Mouse (Mus musculus): ENCODE measurements around the gene Kmt5c. TPM values are rescaled to one million over a fixed set of nuclear protein-coding genes. Genes with fewer than 3 reads are reported as not detected.
"Not testable (repeated sequence)": the region's sequence is repeated elsewhere in the genome, so short reads cannot be mapped to it uniquely, and the experiment has no call there.

Kmt5c gene
- polyA plus RNA-seq, 1 experiment, result 67.8 TPM

DNA sequence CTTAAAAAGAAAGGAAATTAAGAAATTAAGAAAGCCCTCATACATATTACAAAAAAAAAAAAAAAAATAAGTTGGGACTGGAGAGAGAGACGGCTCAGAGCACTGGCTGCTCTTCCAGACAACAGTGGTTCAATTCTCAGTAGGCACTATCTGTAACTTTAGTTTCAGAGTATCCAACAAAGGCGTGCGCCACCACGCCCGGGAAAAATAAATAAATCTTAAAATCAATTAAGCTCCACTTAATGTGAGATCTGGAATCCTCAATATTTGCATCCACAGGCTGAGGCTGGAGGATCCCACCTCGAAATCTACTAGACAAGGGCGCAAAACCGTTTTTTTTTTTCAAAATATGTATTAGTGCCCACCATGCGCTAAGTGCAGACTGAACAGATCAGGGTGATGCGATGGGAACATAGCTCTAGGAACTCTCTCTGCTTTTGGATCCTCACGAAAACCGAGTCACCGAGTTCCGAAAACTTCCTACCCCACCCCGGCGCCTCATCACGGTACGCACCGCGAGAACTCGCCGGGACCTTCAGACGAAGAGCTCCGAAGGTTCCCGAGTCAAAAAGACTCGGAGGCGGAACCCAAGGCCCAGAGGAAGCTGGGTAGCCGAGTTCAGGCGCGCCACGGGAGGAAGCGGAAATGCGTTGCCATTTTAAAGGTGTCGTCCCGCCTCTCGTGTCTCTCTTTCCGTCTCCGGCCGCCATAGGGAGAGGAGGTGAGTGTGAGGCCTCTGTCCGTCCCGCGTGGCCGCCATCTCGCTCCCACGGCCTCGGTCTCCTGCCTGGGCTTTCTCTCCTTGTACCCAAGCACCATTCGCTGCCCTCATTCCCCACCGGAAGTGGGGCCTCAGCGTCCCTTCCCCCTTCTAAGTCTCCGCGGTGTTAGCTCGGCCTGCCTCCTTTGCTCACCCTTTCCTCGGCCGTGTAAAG, 52.6 kb downstream of the Kmt5c start, which contains the start of gene Rpl28:
Gene Rpl28, plus strand, starts transcription at position 597 of the 935 bp plus-strand sequence.
- Histone ChIP-seq H3K9me3 (ENCODE audit: control insufficient read depth, low read length) (no peaks in the 10 kb centered on the region), H3K4me3 (replicated peaks) (peak within 1 kb of the TSS; percentile 74), H3K36me3 (ENCODE audit: control insufficient read depth) (peaks cover 43% of the 10 kb centered on the region), H3K27me3 (ENCODE audit: control insufficient read depth) (no peaks in the 10 kb centered on the region), H3K4me1 (ENCODE audit: control insufficient read depth) (peaks cover 64% of the 10 kb centered on the region)
- no peak for TF ChIP-seq GATA1 (IDR thresholded peaks at IDR 0.05; ENCODE audit: low read length)
- no peak for TF ChIP-seq TAL1 (IDR thresholded peaks at IDR 0.05; ENCODE audit: low read length)

DNA sequence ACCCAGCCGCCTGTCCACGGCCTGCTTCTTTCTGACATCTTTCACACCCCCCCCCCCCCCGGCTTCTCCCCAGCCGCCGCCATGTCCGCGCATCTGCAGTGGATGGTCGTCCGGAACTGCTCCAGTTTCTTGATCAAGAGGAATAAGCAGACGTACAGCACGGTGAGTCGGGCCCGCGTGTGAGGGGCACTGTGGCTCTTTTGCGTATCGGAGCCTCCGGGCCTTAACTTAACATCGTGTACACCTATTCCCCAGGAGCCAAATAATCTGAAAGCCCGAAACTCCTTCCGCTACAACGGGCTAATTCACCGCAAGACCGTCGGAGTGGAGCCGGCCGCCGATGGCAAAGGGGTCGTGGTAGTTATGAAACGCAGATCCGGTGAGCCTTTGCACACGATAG, 53.3 kb downstream of the Kmt5c start:
- H3K9me3 ChIP-seq (ENCODE audit: control insufficient read depth, low read length), result not testable (repeated sequence)
- Histone ChIP-seq H3K4me1 (ENCODE audit: control insufficient read depth) (peaks cover 60% of the 10 kb centered on the region), H3K4me3 (replicated peaks) (peak overlapping the region; percentile 74)

DNA sequence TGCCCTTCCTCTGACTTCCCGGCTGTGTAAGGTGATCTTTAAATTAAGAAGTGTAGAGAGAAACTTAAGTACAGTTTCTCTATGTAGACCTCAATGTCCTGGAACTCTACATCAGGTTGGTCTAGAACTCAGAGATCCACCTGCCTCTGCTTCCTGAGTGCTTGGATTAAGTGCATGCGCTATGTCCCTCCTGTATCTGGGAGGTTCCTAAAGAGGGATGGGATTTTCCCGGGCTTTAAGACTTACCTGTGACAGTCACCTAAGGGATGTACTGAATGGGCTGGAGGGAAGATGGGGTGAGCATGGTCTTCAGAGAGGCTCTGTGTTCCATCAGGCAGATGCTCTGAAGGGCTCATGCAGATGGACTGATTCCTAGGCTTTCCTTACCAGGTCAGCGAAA, 53.8 kb downstream of the Kmt5c start:
- no peaks in the 10 kb centered on the region for H3K9me3 ChIP-seq (ENCODE audit: control insufficient read depth, low read length)
- no peaks in the 10 kb centered on the region for H3K27me3 ChIP-seq (ENCODE audit: control insufficient read depth)
- peaks cover 54% of the 10 kb centered on the region for H3K36me3 ChIP-seq (ENCODE audit: control insufficient read depth)
- peaks cover 56% of the 10 kb centered on the region for H3K4me1 ChIP-seq (ENCODE audit: control insufficient read depth)
- TF ChIP-seq TAL1 (IDR thresholded peaks at IDR 0.05; ENCODE audit: low read length), result no peak
- TF ChIP-seq GATA1 (IDR thresholded peaks at IDR 0.05; ENCODE audit: low read length), result no peak
- peak overlapping the region; percentile 74 for H3K4me3 ChIP-seq (replicated peaks)

More for the DNA sequence above, 53.3 kb downstream of the Kmt5c start:
- peaks cover 50% of the 10 kb centered on the region for H3K36me3 ChIP-seq (ENCODE audit: control insufficient read depth)
- H3K27me3 ChIP-seq (ENCODE audit: control insufficient read depth), result not testable (repeated sequence)

DNA sequence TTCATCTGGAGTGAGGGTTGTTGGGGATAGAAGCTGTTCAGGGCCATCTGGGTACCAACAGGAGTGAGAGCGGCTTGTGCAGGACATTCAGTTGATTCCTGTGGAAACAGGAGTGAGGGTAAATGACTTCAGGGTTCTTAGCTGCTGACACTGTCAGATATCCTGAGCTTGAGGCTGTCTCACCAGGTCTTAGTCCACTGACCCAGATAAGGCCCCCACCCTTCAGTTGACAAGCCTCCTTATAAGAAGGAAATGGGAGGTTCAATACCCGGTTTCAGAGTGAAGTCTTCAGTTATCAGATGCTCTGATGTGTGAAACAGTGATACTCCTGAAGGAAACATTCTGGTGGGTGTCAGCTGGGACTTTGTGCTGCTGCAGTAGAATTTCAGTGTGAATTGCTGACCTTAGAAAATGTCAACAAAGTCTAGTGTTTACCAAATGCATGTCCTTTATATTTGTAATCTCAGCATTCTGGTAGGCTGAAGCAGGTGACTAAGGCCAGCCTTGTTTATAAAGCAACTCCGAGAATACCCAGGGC, 54.8 kb downstream of the Kmt5c start:
- Histone ChIP-seq H3K36me3 (ENCODE audit: control insufficient read depth) (peaks cover 62% of the 10 kb centered on the region), H3K4me3 (replicated peaks) (peak overlapping the region; percentile 74), H3K9me3 (ENCODE audit: control insufficient read depth, low read length) (no peaks in the 10 kb centered on the region), H3K27me3 (ENCODE audit: control insufficient read depth) (no peaks in the 10 kb centered on the region), H3K4me1 (ENCODE audit: control insufficient read depth) (peaks cover 46% of the 10 kb centered on the region)
- TF ChIP-seq TAL1 (IDR thresholded peaks at IDR 0.05; ENCODE audit: low read length), result no peak
- no peak for TF ChIP-seq GATA1 (IDR thresholded peaks at IDR 0.05; ENCODE audit: low read length)

DNA sequence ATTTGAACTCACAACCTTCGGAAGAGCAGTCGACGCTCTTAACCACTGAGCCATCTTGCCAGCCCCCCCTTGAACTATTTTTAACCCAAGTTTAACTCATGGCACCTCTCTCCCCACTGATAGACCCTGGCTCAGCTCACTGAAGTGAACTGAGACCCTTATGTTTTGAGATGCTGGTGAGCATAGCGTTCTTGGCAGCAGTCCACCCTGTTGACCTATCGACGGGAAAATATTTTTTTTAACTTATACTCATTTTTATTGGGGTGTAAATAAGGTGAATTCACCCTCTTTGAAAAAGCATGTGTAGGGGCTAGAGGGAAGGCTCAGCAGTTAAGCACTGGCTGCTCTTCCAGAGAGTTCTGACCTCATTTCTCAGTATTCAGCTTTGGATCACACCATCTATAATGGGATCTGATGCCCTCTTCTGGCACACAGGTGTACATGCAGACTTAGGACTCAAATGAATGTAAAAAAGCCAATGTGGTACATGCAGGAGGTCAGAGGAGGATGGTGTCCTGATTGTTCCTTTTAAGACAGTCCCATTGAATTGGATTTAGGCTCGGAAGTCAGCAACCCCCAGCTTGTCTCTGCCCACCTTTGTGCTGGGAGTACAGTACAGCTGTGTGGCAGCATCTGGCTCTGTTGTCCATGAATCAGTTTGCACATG, 56.0 kb downstream of the Kmt5c start:
- Histone ChIP-seq H3K4me3 (replicated peaks) (no peak overlapping the region), H3K36me3 (ENCODE audit: control insufficient read depth) (peaks cover 62% of the 10 kb centered on the region)
- TF ChIP-seq GATA1 (IDR thresholded peaks at IDR 0.05; ENCODE audit: low read length) (no peak), TAL1 (IDR thresholded peaks at IDR 0.05; ENCODE audit: low read length) (no peak)

More for the DNA sequence above, 56.0 kb downstream of the Kmt5c start:
- Histone ChIP-seq H3K27me3 (ENCODE audit: control insufficient read depth) (no peaks in the 10 kb centered on the region), H3K9me3 (ENCODE audit: control insufficient read depth, low read length) (no peaks in the 10 kb centered on the region), H3K4me1 (ENCODE audit: control insufficient read depth) (peaks cover 38% of the 10 kb centered on the region)

Other genes starting within 250 kb of the Kmt5c start
- 10.8 and 16.5 TPM in 2 replicates for gene Ppp1r12c, start 238.4 kb upstream of the Kmt5c start, polyA plus RNA-seq (2012)
- 0.28 TPM in 1 of 2 replicates, not detected in the other for gene Tnnt1, start 223.7 kb upstream of the Kmt5c start, polyA plus RNA-seq (2012)
- gene Tnni3, start 215.9 kb upstream of the Kmt5c start, polyA plus RNA-seq (2012), result not detected in 2 replicates
- gene Dnaaf3, start 207.7 kb upstream of the Kmt5c start, polyA plus RNA-seq (2012), result 0.02 TPM in 2 replicates
- 0.38 and 0.50 TPM in 2 replicates for gene Syt5, start 192.6 kb upstream of the Kmt5c start, polyA plus RNA-seq (2012)
- not detected in 2 replicates for gene Ptprh, start 136.1 kb upstream of the Kmt5c start, polyA plus RNA-seq (2012)
- gene Tmem86b, start 108.7 kb upstream of the Kmt5c start, polyA plus RNA-seq (2012), result 2.3 and 2.7 TPM in 2 replicates
- 23.5 and 30.2 TPM in 2 replicates for gene Ppp6r1, start 81.1 kb upstream of the Kmt5c start, polyA plus RNA-seq (2012)
- gene Hspbp1, start 55.0 kb upstream of the Kmt5c start, polyA plus RNA-seq (2012), result 12.9 and 13.0 TPM in 2 replicates
- gene Brsk1, start 49.5 kb upstream of the Kmt5c start, polyA plus RNA-seq (2012), result 0.01 TPM in 1 of 2 replicates, not detected in the other
- gene Tmem150b, start 14.9 kb upstream of the Kmt5c start, polyA plus RNA-seq (2012), result not detected in 2 replicates
- 25.4 and 26.4 TPM in 2 replicates for gene Cox6b2, start 13.0 kb downstream of the Kmt5c start, polyA plus RNA-seq (2012)
- gene Fam71e2, start 31.2 kb downstream of the Kmt5c start, polyA plus RNA-seq (2012), result not detected in 2 replicates
- not detected in 2 replicates for gene Il11, start 42.7 kb downstream of the Kmt5c start, polyA plus RNA-seq (2012)
- not detected in 2 replicates for gene Tmem190, start 42.8 kb downstream of the Kmt5c start, polyA plus RNA-seq (2012)
- 6.1 and 6.2 TPM in 2 replicates for gene Tmem238, start 49.5 kb downstream of the Kmt5c start, polyA plus RNA-seq (2012)
- gene Rpl28, start 52.8 kb downstream of the Kmt5c start, polyA plus RNA-seq (2012), result 1,289 and 1,793 TPM in 2 replicates
- 142 and 163 TPM in 2 replicates for gene Ube2s, start 72.5 kb downstream of the Kmt5c start, polyA plus RNA-seq (2012)
- not detected in 2 replicates for gene Shisa7, start 104.6 kb downstream of the Kmt5c start, polyA plus RNA-seq (2012)
- gene Isoc2b, start 130.1 kb downstream of the Kmt5c start, polyA plus RNA-seq (2012), result 0.15 TPM in 1 of 2 replicates, not detected in the other
- gene Isoc2a, start 137.0 kb downstream of the Kmt5c start, polyA plus RNA-seq (2012), result 1.3 and 2.4 TPM in 2 replicates
- gene Gm36210, start 166.4 kb downstream of the Kmt5c start, polyA plus RNA-seq (2012), result 0.05 TPM in 1 of 2 replicates, not detected in the other
- gene Zfp628, start 175.1 kb downstream of the Kmt5c start, polyA plus RNA-seq (2012), result 8.5 and 8.9 TPM in 2 replicates
- gene Nat14, start 181.9 kb downstream of the Kmt5c start, polyA plus RNA-seq (2012), result 0.38 and 0.51 TPM in 2 replicates
- gene Ssc5d, start 185.7 kb downstream of the Kmt5c start, polyA plus RNA-seq (2012), result not detected in 2 replicates
- not detected in 2 replicates for gene Sbk2, start 224.3 kb downstream of the Kmt5c start, polyA plus RNA-seq (2012)
- gene Sbk3, start 231.1 kb downstream of the Kmt5c start, polyA plus RNA-seq (2012), result not detected in 2 replicates

Measured in erythroblast, embryonic 14.5 days (primary cell).